Mouse (Mus musculus) R1 (cell line): ENCODE results near the gene Slc35e3.

Source experiments
- DNase-seq: peaks from one replicate; pipeline ENCODE4 v3.0.0-alpha.2; 2018; ENCODE audit warnings: low read depth, low spot score

Gene Slc35e3

DNA sequence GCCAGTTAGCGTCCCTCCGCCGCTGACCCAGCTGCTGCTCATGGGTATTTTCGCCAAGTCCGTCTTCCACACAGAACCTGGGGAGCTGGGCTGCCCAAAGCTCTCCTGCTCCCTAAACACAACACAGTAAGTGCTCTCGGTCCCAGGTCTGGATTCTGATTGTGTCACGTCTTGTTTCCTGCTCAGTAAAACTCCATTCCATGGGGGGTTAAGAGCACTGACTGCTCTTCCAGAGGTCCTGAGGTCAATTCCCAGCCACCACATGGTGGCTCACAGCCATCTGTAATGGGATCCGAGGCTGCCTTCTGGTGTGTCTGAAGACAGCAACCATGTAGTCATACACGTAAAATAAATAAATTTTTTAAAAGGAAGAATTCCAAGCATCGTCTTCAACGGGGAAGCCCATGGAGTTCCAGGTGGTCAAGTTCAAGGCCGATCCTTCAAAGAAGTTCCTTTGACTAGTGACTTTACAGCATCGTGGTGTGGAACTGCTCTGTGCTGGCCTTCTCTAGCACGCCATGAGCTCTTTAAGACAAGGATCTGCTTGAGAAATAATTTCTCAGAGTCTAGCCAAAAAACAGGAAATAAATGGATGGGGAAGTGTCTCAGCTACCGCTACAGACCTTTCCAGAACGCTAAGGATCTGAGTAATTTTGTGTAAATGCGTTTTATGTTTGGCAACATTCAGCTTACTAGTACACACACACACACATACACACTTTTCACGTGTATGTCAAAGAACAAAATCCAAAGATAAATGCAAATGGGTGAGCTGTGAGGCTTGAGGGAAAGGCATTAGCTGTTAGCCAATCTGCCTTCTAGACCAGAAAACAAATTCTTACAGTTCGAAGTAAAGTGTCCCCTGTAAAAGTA, 61.6 kb downstream of the Slc35e3 start:
- DNase-seq: no peak

DNA sequence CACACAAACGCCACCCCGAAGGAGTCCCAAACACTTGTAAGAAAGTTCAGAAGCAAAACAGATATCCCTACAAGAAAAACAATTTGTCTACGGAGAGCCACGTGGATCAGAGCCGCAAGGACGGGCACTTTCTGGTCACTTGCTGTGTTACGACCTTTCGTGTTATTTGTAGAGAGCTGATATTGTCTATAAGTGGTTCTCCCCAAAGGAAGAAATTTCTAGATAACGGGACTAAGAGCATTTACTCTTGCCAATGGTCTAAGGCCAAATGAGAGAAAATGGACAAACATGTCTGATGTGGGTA, 62.5 kb downstream of the Slc35e3 start:
- DNase-seq: no peak
